Mouse (Mus musculus): ENCODE data around the gene Asna1.

DNA sequence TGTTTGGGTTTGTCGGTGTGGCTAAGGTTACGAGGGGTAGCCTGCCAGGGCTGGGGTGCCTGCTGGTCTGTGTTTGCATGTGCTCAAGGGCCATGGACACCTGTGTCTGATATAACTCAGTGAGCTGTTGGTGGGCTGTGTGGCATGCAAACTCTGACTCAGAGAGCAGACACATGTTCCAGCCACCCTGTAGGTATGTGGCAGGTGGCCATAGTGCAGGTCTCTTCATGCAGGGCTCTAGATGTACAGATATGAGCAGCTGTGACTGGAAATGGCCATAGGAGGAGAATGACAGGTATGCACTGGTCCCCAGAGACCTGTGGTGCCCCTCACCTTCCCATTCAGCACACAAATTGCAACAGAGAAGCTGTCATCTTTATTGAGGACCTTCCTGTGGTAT, 42.1 kb upstream of the Asna1 start:
- TF ChIP-seq CTCF (conservative IDR thresholded peaks at IDR 0.05; ENCODE audit: low read length) (no peak), POU5F1 (IDR thresholded peaks at IDR 0.05; ENCODE audit: borderline replicate concordance, low read length) (no peak), NANOG (IDR thresholded peaks at IDR 0.05; ENCODE audit: borderline replicate concordance, low read length) (no peak)
